8 mouse cellular contexts compared by ENCODE assay signal in the genomic region with DNA sequence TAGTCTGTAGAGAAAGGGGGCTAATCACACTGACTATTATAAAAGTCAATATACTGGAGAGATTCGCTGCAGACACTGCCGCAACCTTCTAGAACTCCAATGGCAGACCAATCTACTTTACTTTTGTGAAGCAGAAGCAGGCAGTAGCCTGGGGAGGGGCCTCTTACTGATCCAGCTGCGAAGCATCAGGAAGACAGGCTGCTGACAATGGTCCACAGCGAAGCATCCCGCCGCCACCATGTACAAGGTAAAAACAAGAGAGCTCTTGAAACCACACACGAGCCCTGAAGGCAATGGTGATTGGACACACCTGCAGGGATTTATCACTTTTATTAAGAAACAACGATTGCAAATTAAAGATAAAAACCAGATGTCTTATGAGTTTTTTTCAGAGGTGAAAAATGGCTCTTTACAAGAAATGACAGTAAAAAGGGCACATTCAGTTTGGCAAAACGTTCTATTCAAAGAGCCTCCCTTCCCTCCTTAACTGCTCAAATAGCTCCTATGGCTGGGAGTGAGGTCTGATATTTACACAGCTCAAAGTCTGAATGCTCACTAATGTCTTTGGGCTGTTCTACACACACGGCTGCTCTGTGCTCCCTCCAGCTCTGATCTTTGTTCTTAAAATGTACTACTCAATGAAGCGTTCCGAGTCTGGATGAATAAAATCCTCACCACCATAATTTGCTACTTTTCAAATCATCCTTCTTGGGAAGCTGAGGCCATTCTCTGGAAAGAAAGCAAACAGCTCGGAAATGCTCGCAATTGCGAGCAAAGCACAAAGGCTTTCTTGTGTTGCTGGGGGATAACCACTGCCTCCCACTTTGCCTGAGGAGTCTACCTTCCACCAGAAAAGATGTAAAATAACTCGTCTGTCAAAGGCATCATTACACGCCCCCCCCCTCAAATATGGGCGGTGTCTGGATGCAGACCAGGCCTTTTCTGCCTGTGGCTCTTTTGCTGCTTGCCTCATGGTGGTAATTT. TPM values are rescaled to one million over a fixed set of nuclear protein-coding genes. Genes with fewer than 3 reads are reported as not detected.
DNase-seq lines count a peak whose midpoint lies in the region; ATAC-seq and TF ChIP-seq lines count a peak whose summit lies in the region.

No protein-coding gene starts in this region.

- H3K9ac ChIP-seq in lung, embryonic 14.5 days: no peak overlapping the region
- no peak overlapping the region for H3K9ac ChIP-seq in embryonic facial prominence, embryonic 14.5 days (ENCODE audit: low read depth, low read length)
- no peak overlapping the region for H3K9ac ChIP-seq in hindbrain, embryonic 16.5 days (ENCODE audit: low read depth, low read length)
- no peak overlapping the region for H3K9ac ChIP-seq in neural tube, embryonic 14.5 days (replicated peaks; ENCODE audit: low read depth, low read length)

- H3K27me3 ChIP-seq in lung, embryonic 14.5 days (ENCODE audit: insufficient read depth, low read length): no peaks in the 10 kb centered on the region
- H3K27me3 ChIP-seq in embryonic facial prominence, embryonic 14.5 days (replicated peaks; ENCODE audit: control insufficient read depth, insufficient read depth, low read length): no peaks in the 10 kb centered on the region
- H3K27me3 ChIP-seq in hindbrain, embryonic 16.5 days (replicated peaks; ENCODE audit: control insufficient read depth, insufficient read depth, low read length): no peaks in the 10 kb centered on the region
- no peaks in the 10 kb centered on the region for H3K27me3 ChIP-seq in neural tube, embryonic 14.5 days (ENCODE audit: control insufficient read depth, insufficient read depth, low read length)

- H3K4me3 ChIP-seq in lung, embryonic 14.5 days (ENCODE audit: low read depth, low read length): no peak overlapping the region
- H3K4me3 ChIP-seq in embryonic facial prominence, embryonic 14.5 days (ENCODE audit: low read depth, low read length): no peak overlapping the region
- H3K4me3 ChIP-seq in hindbrain, embryonic 16.5 days (ENCODE audit: low read length): no peak overlapping the region
- H3K4me3 ChIP-seq in neural tube, embryonic 14.5 days (ENCODE audit: low read depth, low read length): no peak overlapping the region

- TF ChIP-seq CTCF in lung, embryonic 14.5 days (IDR thresholded peaks at IDR 0.05; ENCODE audit: low read depth): no peak

- ATAC-seq in lung, embryonic 14.5 days (ENCODE audit: insufficient read depth): peak; percentile 54
- ATAC-seq in embryonic facial prominence, embryonic 14.5 days (ENCODE audit: low read depth): peak; percentile 42; the same call in 1 of the 2 replicates
- peak; percentile 41; the same call in 1 of the 2 replicates for ATAC-seq in hindbrain, embryonic 16.5 days
- no peak for ATAC-seq in neural tube, embryonic 14.5 days (ENCODE audit: low read depth)

- peaks cover 21% of the 10 kb centered on the region for H3K36me3 ChIP-seq in lung, embryonic 14.5 days (ENCODE audit: insufficient read depth)
- peaks cover 22% of the 10 kb centered on the region for H3K36me3 ChIP-seq in embryonic facial prominence, embryonic 14.5 days (ENCODE audit: control insufficient read depth, insufficient read depth, low read length)
- peaks cover 12% of the 10 kb centered on the region for H3K36me3 ChIP-seq in hindbrain, embryonic 16.5 days (ENCODE audit: control insufficient read depth, insufficient read depth, low read length)
- H3K36me3 ChIP-seq in neural tube, embryonic 14.5 days (ENCODE audit: control insufficient read depth, insufficient read depth, low read length): peaks cover 8% of the 10 kb centered on the region

- 27% methylated on average over 18 of the region's 18 CpGs for WGBS in lung, embryonic 14.5 days
- WGBS in embryonic facial prominence, embryonic 14.5 days: 31% methylated on average over 18 of the region's 18 CpGs
- WGBS in hindbrain, embryonic 16.5 days: 51% methylated on average over 18 of the region's 18 CpGs
- 47% methylated on average over 18 of the region's 18 CpGs for WGBS in neural tube, embryonic 14.5 days

- no peak overlapping the region; the same call in 1 of the 2 replicates for H3K4me2 ChIP-seq in lung, embryonic 14.5 days
- H3K4me2 ChIP-seq in embryonic facial prominence, embryonic 14.5 days (ENCODE audit: low read depth, low read length): peak overlapping the region; percentile 14
- H3K4me2 ChIP-seq in hindbrain, embryonic 16.5 days (ENCODE audit: low read length): peak overlapping the region; percentile 3; the same call in 1 of the 2 replicates
- H3K4me2 ChIP-seq in neural tube, embryonic 14.5 days (ENCODE audit: low read depth, low read length): no peak overlapping the region

- H3K4me1 ChIP-seq in lung, embryonic 14.5 days (ENCODE audit: insufficient read depth): peaks cover 41% of the 10 kb centered on the region
- H3K4me1 ChIP-seq in embryonic facial prominence, embryonic 14.5 days (ENCODE audit: control insufficient read depth, insufficient read depth, low read length): peaks cover 32% of the 10 kb centered on the region
- peaks cover 14% of the 10 kb centered on the region for H3K4me1 ChIP-seq in hindbrain, embryonic 16.5 days (ENCODE audit: control insufficient read depth, insufficient read depth, low read depth, low read length)
- peaks cover 12% of the 10 kb centered on the region for H3K4me1 ChIP-seq in neural tube, embryonic 14.5 days (ENCODE audit: control insufficient read depth, insufficient read depth, low read length)

- peak overlapping the region; percentile 93 for H3K27ac ChIP-seq in lung, embryonic 14.5 days (ENCODE audit: low read depth)
- peak overlapping the region; percentile 80 for H3K27ac ChIP-seq in embryonic facial prominence, embryonic 14.5 days (replicated peaks; ENCODE audit: low read depth, low read length)
- peak overlapping the region; percentile 77 for H3K27ac ChIP-seq in hindbrain, embryonic 16.5 days (ENCODE audit: low read depth, low read length)
- H3K27ac ChIP-seq in neural tube, embryonic 14.5 days (ENCODE audit: low read depth, low read length): peak overlapping the region; percentile 52; the same call in 1 of the 2 replicates

- H3K9me3 ChIP-seq in lung, embryonic 14.5 days (ENCODE audit: low read depth, low read length): no peaks in the 10 kb centered on the region; the same call in 1 of the 2 replicates
- no peaks in the 10 kb centered on the region for H3K9me3 ChIP-seq in embryonic facial prominence, embryonic 14.5 days (ENCODE audit: control insufficient read depth, low read length)
- no peaks in the 10 kb centered on the region for H3K9me3 ChIP-seq in hindbrain, embryonic 16.5 days (ENCODE audit: control insufficient read depth, low read length)
- H3K9me3 ChIP-seq in neural tube, embryonic 14.5 days (ENCODE audit: control insufficient read depth, low read length): no peaks in the 10 kb centered on the region

- DNase-seq in lung, embryonic 14.5 days: peak; percentile 62
- no peak for DNase-seq in lung, adult 18-20 months
- DNase-seq in embryonic facial prominence, embryonic 14.5 days (ENCODE audit: low spot score): peak; percentile 61
- DNase-seq in urinary bladder, postnatal 36 days (ENCODE audit: low spot score in 2 of 2): no peak
- no peak for DNase-seq in urinary bladder, postnatal 4 days (ENCODE audit: low spot score in 2 of 2)
- no peak for DNase-seq in right cerebral cortex, postnatal 10 days (ENCODE audit: low spot score in 2 of 2)

RNA-seq across cellular contexts. Expression of a gene that starts 23.6 kb away (rescaled TPM):
- polyA plus RNA-seq in lung, embryonic 14.5 days (2014; fragmentation: Nextera tagmentation; extraction: Ambion mirVana): 71.2 and 74.2 TPM in 2 replicates
- 54.1 and 56.6 TPM in 2 replicates for polyA plus RNA-seq in embryonic facial prominence, embryonic 14.5 days (2014; fragmentation: Nextera tagmentation; extraction: Ambion mirVana)
- 42.7 and 45.3 TPM in 2 replicates for polyA plus RNA-seq in hindbrain, embryonic 16.5 days (2015; fragmentation: Nextera tagmentation; extraction: Ambion mirVana)
- 43.2 and 45.7 TPM in 2 replicates for polyA plus RNA-seq in neural tube, embryonic 14.5 days (2014; fragmentation: Nextera tagmentation; extraction: Ambion mirVana)

Comparison
In these comparisons a context has a peak if more than half of its experiments do, and no peak if none do; other contexts are left out.
1. DNase-seq: peak in lung, embryonic 14.5 days (single experiment) and embryonic facial prominence, embryonic 14.5 days (single experiment); none in lung, adult 18-20 months (0 of 2), urinary bladder, postnatal 36 days (0 of 2), urinary bladder, postnatal 4 days (0 of 2) and right cerebral cortex, postnatal 10 days (0 of 2).
2. H3K4me2 ChIP-seq: peak in embryonic facial prominence, embryonic 14.5 days (single experiment) and hindbrain, embryonic 16.5 days (single experiment); none in lung, embryonic 14.5 days (single experiment) and neural tube, embryonic 14.5 days (single experiment).
3. Peak in every context shown above with its lines, with median percentiles within 50 percentile points of each other: H3K27ac ChIP-seq.